Mouse (Mus musculus): Measurements from ENCODE around the gene Syngr4. TPM values are rescaled to one million over a fixed set of nuclear protein-coding genes. Genes with fewer than 3 reads are reported as not detected.

The Syngr4 gene
- total and polyA plus RNA-seq, 2 experiments from 2014 or later: 0.51 TPM; not detected in 1

GRCm38 (mm10) chr7:45921242-45921621, 24.7 kb upstream of the Syngr4 start, which contains the start of gene Emp3:
Emp3 (minus strand) TSS chr7:45921404.
- H3K4me3 ChIP-seq (ENCODE audit: low read length): peak within 1 kb of the TSS; percentile 7; the same call in 1 of the 2 replicates

GRCm38 (mm10) chr7:45920583-45921241, 24.2 kb upstream of the Syngr4 start:
- no peak for DNase-seq (ENCODE audit: low spot score)
- no peak for ATAC-seq
- H3K9ac ChIP-seq (replicated peaks; ENCODE audit: low read length): no peak overlapping the region
- no peaks in the 10 kb centered on the region for H3K27me3 ChIP-seq (ENCODE audit: insufficient read depth, low read length)
- WGBS: 52% methylated on average over 9 of the region's 9 CpGs
- no peaks in the 10 kb centered on the region for H3K9me3 ChIP-seq (ENCODE audit: low read length)
- no peak overlapping the region for H3K27ac ChIP-seq
- peak overlapping the region; percentile 28; the same call in 1 of the 2 replicates for H3K4me2 ChIP-seq (ENCODE audit: low read depth, low read length)
- H3K36me3 ChIP-seq (ENCODE audit: insufficient read depth, low read length): no peaks in the 10 kb centered on the region
- TF ChIP-seq CTCF (IDR thresholded peaks at IDR 0.05; ENCODE audit: low read depth): no peak
- H3K4me3 ChIP-seq (ENCODE audit: low read length): peak overlapping the region; percentile 7; the same call in 1 of the 2 replicates
- H3K4me1 ChIP-seq (ENCODE audit: insufficient read depth, low read length): peaks cover 21% of the 10 kb centered on the region

More at GRCm38 (mm10) chr7:45921242-45921621, 24.7 kb upstream of the Syngr4 start, which contains the start of gene Emp3:
- Histone ChIP-seq H3K27me3 (ENCODE audit: insufficient read depth, low read length) (no peaks in the 10 kb centered on the region), H3K4me1 (ENCODE audit: insufficient read depth, low read length) (peaks cover 17% of the 10 kb centered on the region), H3K9ac (replicated peaks; ENCODE audit: low read length) (no peak within 1 kb of the TSS), H3K36me3 (ENCODE audit: insufficient read depth, low read length) (no peaks in the 10 kb centered on the region), H3K27ac (no peak within 1 kb of the TSS; the same call in 1 of the 2 replicates), H3K4me2 (ENCODE audit: low read depth, low read length) (peak within 1 kb of the TSS; percentile 28; the same call in 1 of the 2 replicates), H3K9me3 (ENCODE audit: low read length) (no peaks in the 10 kb centered on the region)
- WGBS: 48% methylated on average over 9 of the region's 9 CpGs
- no peak for TF ChIP-seq CTCF (IDR thresholded peaks at IDR 0.05; ENCODE audit: low read depth)
- ATAC-seq (no peak), DNase-seq (ENCODE audit: low spot score) (no peak)

DNA sequence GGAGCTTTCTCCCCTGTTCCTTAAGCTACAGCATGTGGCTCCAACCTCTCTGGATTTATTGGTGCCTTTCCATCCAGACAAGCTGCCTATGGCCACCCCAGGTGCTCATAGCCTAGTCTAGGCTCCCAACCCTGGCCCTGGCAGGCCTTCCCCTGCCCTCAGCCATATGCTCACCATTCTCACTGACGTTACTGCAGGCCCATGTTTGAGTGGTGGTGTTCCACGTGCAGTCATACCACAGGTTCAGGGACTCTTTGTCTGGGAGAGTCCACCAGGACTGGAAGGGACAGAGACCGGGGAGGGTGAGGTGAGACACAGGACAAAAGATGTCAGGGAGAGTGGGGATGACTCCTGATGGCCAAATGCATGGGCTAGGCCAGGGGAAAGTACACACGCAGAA, 23.2 kb upstream of the Syngr4 start:
- Histone ChIP-seq H3K4me3 (ENCODE audit: low read length) (no peak overlapping the region), H3K9ac (replicated peaks; ENCODE audit: low read length) (no peak overlapping the region), H3K36me3 (ENCODE audit: insufficient read depth, low read length) (no peaks in the 10 kb centered on the region), H3K4me2 (ENCODE audit: low read depth, low read length) (no peak overlapping the region), H3K27me3 (ENCODE audit: insufficient read depth, low read length) (no peaks in the 10 kb centered on the region), H3K9me3 (ENCODE audit: low read length) (no peaks in the 10 kb centered on the region), H3K4me1 (ENCODE audit: insufficient read depth, low read length) (peaks cover 21% of the 10 kb centered on the region), H3K27ac (no peak overlapping the region)
- ATAC-seq (no peak), DNase-seq (ENCODE audit: low spot score) (no peak)
- WGBS: 64% methylated on average over 4 of the region's 4 CpGs
- no peak for TF ChIP-seq CTCF (IDR thresholded peaks at IDR 0.05; ENCODE audit: low read depth)

DNA sequence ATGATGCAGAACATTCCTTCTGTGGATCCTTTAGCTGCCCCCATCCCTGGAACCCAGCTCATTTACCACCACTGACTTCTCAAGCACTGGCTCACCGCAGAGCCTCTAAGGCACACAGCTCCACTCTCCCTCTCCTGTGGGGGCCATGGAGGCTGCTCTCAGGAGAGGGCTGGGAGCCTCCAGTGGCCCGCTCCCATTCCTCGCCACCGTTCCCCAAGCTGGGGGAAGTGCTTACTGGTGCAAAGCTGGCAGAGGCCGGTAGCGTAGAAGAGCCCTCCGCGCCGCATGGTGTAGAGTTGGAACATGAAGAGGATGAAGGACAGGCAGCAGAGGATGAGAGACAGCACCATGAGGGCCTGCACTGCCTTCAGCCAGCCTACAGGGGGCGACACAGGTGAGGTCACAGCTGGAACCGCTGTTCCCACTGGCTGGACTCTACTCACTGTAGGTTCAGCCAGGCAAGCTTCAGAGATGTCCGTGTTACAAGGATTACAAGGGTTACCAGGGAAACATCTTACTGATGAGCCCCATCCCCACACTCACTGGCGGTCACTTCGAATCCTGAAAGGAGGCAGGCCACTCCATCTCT, 22.7 kb upstream of the Syngr4 start:
- Histone ChIP-seq H3K36me3 (ENCODE audit: insufficient read depth, low read length) (no peaks in the 10 kb centered on the region; the same call in 1 of the 2 replicates), H3K4me2 (ENCODE audit: low read depth, low read length) (no peak overlapping the region), H3K9ac (replicated peaks; ENCODE audit: low read length) (no peak overlapping the region), H3K4me1 (ENCODE audit: insufficient read depth, low read length) (peaks cover 21% of the 10 kb centered on the region), H3K4me3 (ENCODE audit: low read length) (no peak overlapping the region), H3K27me3 (ENCODE audit: insufficient read depth, low read length) (no peaks in the 10 kb centered on the region), H3K9me3 (ENCODE audit: low read length) (no peaks in the 10 kb centered on the region), H3K27ac (no peak overlapping the region)
- no peak for DNase-seq (ENCODE audit: low spot score)
- 66% methylated on average over 14 of the region's 14 CpGs for WGBS
- TF ChIP-seq CTCF (IDR thresholded peaks at IDR 0.05; ENCODE audit: low read depth): peak; percentile 53
- no peak for ATAC-seq

- ATAC-seq (no peak), DNase-seq (ENCODE audit: low spot score) (no peak)
- peak overlapping the region; percentile 87; the same call in 1 of the 2 replicates for H3K27ac ChIP-seq
- 87% methylated on average over 15 of the region's 15 CpGs for WGBS
- H3K9ac ChIP-seq (replicated peaks; ENCODE audit: low read length): peak overlapping the region; percentile 37; the same call in 1 of the 2 replicates
- H3K4me3 ChIP-seq (ENCODE audit: low read length): no peak overlapping the region
- no peaks in the 10 kb centered on the region for H3K27me3 ChIP-seq (ENCODE audit: insufficient read depth, low read length)
- peaks cover 16% of the 10 kb centered on the region; the same call in 1 of the 2 replicates for H3K4me1 ChIP-seq (ENCODE audit: insufficient read depth, low read length)
- H3K4me2 ChIP-seq (ENCODE audit: low read depth, low read length): no peak overlapping the region
- H3K36me3 ChIP-seq (ENCODE audit: insufficient read depth, low read length): no peaks in the 10 kb centered on the region; the same call in 1 of the 2 replicates
- no peak for TF ChIP-seq CTCF (IDR thresholded peaks at IDR 0.05; ENCODE audit: low read depth)
- no peaks in the 10 kb centered on the region for H3K9me3 ChIP-seq (ENCODE audit: low read length)
Observed at GRCm38 (mm10) chr7:45917926-45918325, 21.4 kb upstream of the Syngr4 start.

DNA sequence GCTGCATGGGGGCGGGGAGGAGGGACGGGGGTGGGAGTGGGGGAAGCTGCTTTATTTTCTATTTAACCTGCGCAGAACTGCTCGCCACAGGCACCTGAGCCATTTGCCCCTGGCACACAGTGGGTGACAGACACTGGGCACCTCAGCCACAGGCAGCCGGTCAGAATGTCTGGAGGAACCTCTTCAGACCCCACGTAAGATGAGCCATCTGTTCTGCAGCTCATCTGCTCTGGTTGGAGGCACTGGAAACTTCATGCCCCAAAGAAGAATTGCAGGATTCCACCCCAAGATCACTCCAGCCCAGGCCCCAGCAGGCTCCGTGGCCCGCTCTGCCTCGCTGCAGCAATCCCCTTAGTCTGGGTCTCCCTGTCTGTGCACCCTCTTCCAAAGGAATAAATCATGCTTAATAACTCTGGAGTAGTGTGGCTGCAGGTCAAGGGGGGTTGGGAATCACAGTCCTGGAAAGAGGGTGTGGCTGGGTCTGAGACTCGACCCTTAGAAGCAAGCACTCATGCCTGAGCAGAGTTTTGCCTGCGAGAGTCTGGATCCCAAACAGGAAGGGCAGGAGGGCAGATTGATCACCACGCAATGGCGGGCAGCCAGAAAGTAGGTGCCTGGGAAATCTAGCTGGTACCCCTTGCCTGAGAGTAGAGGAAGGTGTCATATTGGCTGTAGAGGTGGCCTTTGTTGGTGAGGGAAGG, 20.6 kb upstream of the Syngr4 start:
- Histone ChIP-seq H3K27me3 (ENCODE audit: insufficient read depth, low read length) (no peaks in the 10 kb centered on the region), H3K27ac (peak overlapping the region; percentile 87), H3K4me3 (ENCODE audit: low read length) (peak overlapping the region; percentile 8; the same call in 1 of the 2 replicates), H3K9me3 (ENCODE audit: low read length) (no peaks in the 10 kb centered on the region), H3K4me2 (ENCODE audit: low read depth, low read length) (peak overlapping the region; percentile 54), H3K9ac (replicated peaks; ENCODE audit: low read length) (peak overlapping the region; percentile 37), H3K4me1 (ENCODE audit: insufficient read depth, low read length) (peaks cover 16% of the 10 kb centered on the region; the same call in 1 of the 2 replicates), H3K36me3 (ENCODE audit: insufficient read depth, low read length) (no peaks in the 10 kb centered on the region; the same call in 1 of the 2 replicates)
- ATAC-seq (no peak), DNase-seq (ENCODE audit: low spot score) (no peak)
- WGBS: 35% methylated on average over 13 of the region's 13 CpGs
- no peak for TF ChIP-seq CTCF (IDR thresholded peaks at IDR 0.05; ENCODE audit: low read depth)

All from hindbrain, postnatal 0 days (tissue).